Mouse (Mus musculus): ENCODE results near the gene Abhd6.

Abhd6 gene

GRCm38 (mm10) chr14:8032087-8032944 lies 29.6 kb downstream of the Abhd6 start:
- peak; percentile 72 for DNase-seq (ENCODE audit: low spot score)

DNA sequence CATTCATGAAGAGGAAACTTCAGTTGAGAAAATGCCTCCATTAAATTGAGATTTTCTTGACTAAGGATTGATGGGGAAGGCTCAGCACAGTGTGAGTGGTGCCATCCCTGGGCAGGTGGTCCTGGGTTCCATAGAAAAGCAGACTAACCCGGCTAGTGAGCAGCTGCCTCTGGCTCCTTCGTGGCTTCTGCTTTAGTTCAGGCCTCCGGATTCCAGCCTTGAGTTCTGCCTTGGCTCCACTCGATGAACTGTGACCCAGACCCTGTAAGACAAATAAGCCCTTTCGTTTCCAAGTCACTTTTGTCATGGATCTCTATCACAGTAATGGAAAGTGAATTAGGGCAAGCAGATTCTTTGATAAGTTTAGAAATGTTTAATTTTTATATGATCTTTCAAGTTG lies 31.9 kb downstream of the Abhd6 start:
- peak; percentile 64 for DNase-seq (ENCODE audit: low spot score)

DNA sequence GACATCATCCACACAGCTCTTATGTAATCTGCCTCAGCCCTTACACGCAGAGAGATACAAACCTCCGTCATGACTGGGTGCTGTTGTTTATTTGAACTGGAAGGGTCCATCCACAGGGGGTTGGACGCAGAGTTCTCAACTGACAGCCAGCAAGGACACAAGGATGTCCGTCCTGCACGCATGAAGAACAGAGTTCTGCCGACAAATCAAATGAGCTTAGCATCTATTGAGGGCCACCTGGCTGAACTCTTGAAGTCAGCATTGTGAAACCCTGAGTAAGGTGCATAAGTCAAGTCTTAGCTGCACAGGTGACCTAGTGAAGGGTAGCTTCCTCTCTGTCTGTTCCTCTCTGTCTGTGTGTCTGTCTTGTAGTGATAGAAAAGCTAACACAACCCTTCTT lies 33.2 kb downstream of the Abhd6 start:
- no peak for DNase-seq (ENCODE audit: low spot score)

DNA sequence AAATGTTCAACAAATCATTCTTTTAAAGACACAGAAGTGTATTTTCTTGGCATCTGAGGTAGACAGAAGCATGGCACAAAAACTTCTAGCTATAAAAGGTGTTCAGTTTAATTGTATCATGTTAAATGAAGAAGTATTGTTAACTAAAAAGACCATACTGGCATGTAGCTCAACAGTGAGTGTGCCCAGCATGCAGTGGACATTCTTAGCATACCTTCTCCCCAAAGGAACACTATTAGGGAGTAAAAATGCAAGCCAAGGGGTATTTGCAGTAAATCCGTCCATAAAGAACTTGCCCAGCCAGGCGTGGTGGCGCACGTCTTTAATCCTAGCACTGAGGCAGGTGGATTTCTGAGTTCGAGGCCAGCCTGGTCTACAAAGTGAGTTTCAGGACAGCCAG lies 33.7 kb downstream of the Abhd6 start:
- DNase-seq (ENCODE audit: low spot score), result no peak

- no peak for DNase-seq (ENCODE audit: low spot score)
Measured at GRCm38 (mm10) chr14:8038150-8038549, 35.4 kb downstream of the Abhd6 start.

GRCm38 (mm10) chr14:8038791-8039448 lies 36.2 kb downstream of the Abhd6 start:
- peak; percentile 95 for DNase-seq (ENCODE audit: low spot score)

DNA sequence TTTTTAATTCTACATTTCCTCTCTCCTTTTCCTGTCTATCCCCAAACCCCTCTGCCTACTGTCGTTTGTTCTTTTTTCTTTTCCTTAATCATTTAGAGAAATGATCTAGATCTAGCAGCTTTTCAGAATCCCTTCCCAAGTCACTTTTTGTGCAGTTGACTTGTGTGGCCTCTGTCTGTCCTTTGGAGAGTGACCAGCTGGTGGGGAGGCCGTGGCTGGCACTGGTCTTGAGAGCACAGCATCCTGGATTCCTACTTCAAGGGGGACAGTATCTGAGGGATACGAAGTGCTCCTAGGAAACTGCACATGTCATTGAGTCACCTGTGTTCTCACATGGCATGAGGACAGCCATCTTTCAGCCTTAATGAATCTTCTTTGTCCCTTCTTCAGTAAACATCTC lies 37.5 kb downstream of the Abhd6 start:
- DNase-seq (ENCODE audit: low spot score), result no peak

GRCm38 (mm10) chr14:8040911-8041678 lies 38.4 kb downstream of the Abhd6 start:
- no peak for DNase-seq (ENCODE audit: low spot score)

GRCm38 (mm10) chr14:8042120-8042519 lies 39.4 kb downstream of the Abhd6 start:
- DNase-seq (ENCODE audit: low spot score), result no peak

- DNase-seq (ENCODE audit: low spot score), result no peak
Measured at GRCm38 (mm10) chr14:8042577-8042976, 39.9 kb downstream of the Abhd6 start.

DNA sequence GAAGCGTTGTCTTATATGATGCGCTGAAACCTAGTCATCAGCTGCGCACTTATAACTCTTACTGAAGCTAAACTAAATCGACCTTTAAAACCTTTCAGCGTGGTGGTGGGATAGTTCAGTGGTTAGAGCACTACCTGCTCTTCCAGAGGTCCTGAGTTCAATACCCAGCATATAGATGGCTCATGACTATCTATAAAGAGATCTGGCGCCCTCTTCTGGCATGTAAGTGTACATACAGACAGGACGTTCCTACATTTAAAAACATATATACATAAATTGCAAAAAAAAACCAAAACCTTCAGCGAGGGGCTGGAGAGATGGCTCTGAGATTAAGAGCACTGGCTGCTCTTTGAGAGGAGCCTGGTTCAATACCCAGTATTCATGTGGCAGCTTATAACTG lies 41.6 kb downstream of the Abhd6 start:
- peak; percentile 59 for DNase-seq (ENCODE audit: low spot score)

DNA sequence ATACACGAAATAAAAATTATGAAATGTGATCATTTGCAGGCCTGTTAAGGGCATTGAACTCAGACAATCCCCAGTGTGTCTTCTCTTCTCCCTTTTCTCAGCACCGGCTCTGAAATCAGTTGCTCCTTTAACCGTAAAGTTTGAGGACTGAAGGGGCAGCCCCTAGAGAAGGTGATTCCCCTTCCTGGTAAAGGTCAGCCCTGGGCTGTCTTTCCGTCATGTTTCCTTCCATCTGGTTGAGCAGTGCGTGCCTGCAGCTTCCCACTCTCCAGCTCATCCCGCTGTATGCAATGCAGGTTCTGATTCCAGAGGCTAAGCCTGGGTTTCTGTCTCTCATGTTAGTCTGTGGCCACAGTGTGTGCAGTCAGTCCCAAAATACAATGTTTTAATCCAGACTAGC lies 42.1 kb downstream of the Abhd6 start:
- no peak for DNase-seq (ENCODE audit: low spot score)

DNA sequence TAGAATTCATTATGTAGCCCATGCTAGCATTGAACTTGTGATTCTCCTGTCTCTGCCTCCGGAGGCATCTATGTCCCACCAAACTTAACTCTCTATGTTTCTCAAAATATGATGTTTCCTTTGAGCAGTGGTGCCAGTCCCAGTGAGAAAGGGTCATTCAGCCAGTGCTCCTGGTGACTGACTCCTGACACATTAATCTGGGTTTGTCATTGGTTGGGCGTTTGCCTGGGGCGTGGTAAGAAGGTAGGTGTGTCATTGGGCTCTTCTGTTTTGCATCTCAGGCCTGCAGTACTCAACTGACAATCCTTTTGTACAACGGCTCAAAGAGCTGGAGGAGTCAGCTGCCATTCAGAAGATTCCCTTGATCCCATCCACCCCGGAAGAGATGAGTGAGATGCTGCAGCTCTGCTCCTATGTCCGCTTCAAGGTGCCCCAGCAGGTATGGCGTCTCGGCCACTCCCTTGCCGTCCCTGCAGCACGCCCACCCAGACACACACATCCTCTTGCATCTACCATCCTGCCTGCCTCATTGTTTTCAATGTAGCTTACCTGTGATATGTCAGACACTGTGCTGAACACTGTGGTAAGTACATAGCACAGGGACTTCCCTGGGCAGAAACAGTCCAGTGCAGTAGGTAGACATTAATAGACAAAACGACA lies 42.6 kb downstream of the Abhd6 start:
- DNase-seq (ENCODE audit: low spot score), result no peak

GRCm38 (mm10) chr14:8046839-8047238 lies 44.1 kb downstream of the Abhd6 start:
- DNase-seq (ENCODE audit: low spot score), result no peak

DNA sequence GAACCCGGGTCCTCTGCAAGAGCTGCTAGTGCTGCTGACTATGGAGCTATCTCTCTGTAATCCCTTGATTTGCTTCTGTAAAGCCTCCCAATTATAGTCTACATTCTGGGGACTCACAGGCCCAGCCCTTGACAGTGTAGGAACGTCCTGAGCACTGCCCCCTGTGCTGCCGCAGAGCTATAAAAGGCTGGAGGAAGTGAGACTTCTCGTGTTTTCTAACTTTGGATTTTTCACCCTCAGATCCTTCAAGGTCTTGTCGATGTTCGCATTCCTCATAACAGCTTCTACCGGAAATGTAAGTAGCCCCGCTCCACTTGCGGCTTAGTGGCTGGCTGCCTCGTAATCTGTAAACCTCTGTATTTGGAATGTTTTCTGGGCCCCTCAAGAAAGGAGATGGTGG lies 46.6 kb downstream of the Abhd6 start:
- no peak for DNase-seq (ENCODE audit: low spot score)

DNA sequence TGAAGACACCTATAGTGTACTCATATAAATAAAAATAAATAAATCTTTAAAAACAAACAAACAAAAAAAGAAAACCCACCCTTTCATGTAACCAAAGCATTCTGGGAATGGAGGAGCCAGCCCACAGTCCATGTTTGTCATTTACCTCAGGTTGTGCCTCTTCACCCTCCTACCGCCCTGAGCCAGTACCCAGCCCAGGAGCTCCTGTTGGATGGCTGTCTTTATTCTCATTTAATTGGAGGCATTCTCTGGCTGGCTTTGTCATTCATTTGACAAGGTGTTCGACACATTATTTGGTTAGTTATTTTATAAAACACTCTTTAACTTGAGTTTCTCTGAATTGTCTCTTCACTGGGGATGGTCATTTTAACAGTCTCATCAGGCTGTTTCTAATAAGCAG lies 49.2 kb downstream of the Abhd6 start:
- DNase-seq (ENCODE audit: low spot score), result no peak

GRCm38 (mm10) chr14:8052661-8053060 lies 50.0 kb downstream of the Abhd6 start:
- DNase-seq (ENCODE audit: low spot score), result no peak

DNA sequence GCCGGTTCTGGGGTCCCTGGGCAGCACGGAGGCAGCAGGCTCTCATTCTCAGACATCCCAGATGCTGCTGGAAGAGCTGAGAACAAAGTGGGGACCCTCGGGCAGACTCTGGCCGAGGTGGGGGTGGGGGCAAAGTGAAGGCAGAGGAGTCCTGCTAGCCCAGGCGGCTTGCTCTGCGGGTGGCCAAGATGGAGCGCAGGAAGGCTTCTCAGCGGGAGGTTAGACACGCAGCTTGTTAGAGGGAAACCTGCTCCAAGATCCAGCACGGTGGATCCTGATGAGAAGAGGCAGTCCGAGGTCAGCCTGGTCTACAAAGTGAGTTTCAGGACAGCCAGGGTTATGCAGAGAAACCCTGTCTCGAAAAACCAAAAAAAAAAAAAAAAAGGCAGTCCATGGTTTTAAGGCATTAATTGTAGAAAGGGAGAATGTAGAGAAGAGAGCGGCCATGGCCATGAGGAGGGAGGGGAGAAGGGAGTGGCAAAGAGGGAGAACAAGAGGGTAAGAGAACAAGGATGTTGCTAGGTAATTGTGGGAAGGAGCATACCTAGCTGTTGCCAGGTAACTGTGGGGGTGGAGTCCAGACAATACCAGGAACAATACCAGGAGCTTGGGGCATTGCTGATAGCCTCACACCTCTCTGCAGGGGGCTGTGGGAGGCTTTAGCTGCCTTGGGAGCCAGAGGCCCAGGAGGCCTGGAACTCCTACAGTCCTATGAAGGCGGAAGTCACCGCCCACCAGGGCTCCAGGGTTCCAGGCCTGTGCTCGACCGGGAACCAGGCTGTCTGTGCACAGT lies 51.8 kb downstream of the Abhd6 start:
- no peak for DNase-seq (ENCODE audit: low spot score)

GRCm38 (mm10) chr14:8056076-8056475 lies 53.4 kb downstream of the Abhd6 start:
- no peak for DNase-seq (ENCODE audit: low spot score)

DNA sequence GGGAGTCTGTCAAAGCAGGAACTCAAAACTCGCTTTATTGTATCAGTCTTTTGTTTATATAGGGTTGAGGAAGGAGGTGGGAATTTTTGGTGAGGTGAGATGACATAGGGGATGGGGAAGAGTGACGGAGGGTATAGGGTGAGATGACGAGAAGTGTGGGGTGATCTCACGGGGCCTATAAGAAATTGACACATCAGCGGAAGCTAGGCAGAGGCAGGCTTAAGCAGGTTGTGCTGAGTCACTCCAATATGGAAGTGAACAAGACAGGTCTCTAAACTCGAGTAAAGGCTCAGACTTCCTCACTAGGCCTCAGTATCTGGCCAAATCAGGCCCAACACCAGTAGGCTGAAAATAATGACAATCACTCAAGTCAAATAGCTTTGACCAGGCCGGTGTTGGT lies 57.2 kb downstream of the Abhd6 start:
- no peak for DNase-seq (ENCODE audit: low spot score)

- no peak for DNase-seq (ENCODE audit: low spot score)
Measured at GRCm38 (mm10) chr14:8062076-8062475, 59.4 kb downstream of the Abhd6 start.
